Mouse (Mus musculus) common myeloid progenitor, adult 5-6 weeks (primary cell): ENCODE measurements around the gene Olfr1326-ps1. TPM values are rescaled to one million over a fixed set of nuclear protein-coding genes. Genes with fewer than 3 reads are reported as not detected.

Experiments used
- ATAC-seq: replicated peaks from 2 replicates; pipeline ENCODE4 v1.8.0; 2016; ENCODE audit warnings: low read depth, mild to moderate bottlenecking, moderate TSS enrichment, inconsistent platforms; ENCODE audit not compliant: poor library complexity, severe bottlenecking
- total RNA-seq: library from RNA; stranded (forward); fragments of 200-1000, 187-1606 nt; gene quantifications from 2 replicates; pipeline ENCODE4 v1.2.3, GENCODE M21; 2017

Gene Olfr1326-ps1
- total RNA-seq = not detected in 2 replicates

- no peak for ATAC-seq
Observed at GRCm38 (mm10) chrX:74574788-74575187, at the start of gene Olfr1326-ps1. Gene Olfr1326-ps1, minus strand, starts transcription at chrX:74574888.

- ATAC-seq = no peak
Observed at GRCm38 (mm10) chrX:74592379-74592778, 17.7 kb upstream of the Olfr1326-ps1 start, which contains the start of gene Olfr1325. Gene Olfr1325, plus strand, starts transcription at chrX:74592679.

Other genes with a start within 250 kb of the Olfr1326-ps1 start
- 0.92 and 1.2 TPM in 2 replicates for gene Plxna3, start 245.8 kb downstream of the Olfr1326-ps1 start, total RNA-seq
- 22.4 and 30.6 TPM in 2 replicates for gene Lage3, start 221.3 kb downstream of the Olfr1326-ps1 start, total RNA-seq
- gene Ubl4a, start 201.7 kb downstream of the Olfr1326-ps1 start, total RNA-seq = 15.4 and 17.2 TPM in 2 replicates
- 9.0 and 17.0 TPM in 2 replicates for gene Slc10a3, start 201.5 kb downstream of the Olfr1326-ps1 start, total RNA-seq
- gene Fam3a, start 181.6 kb downstream of the Olfr1326-ps1 start, total RNA-seq = 12.0 and 12.7 TPM in 2 replicates
- 28.0 and 61.3 TPM in 2 replicates for gene Ikbkg, start 181.6 kb downstream of the Olfr1326-ps1 start, total RNA-seq
- 51.4 and 63.2 TPM in 2 replicates for gene G6pdx, start 145.7 kb downstream of the Olfr1326-ps1 start, total RNA-seq
- not detected in 2 replicates for gene Gm6880, start 93.5 kb downstream of the Olfr1326-ps1 start, total RNA-seq
- not detected in 2 replicates for gene Olfr1325, start 17.8 kb upstream of the Olfr1326-ps1 start, total RNA-seq
- not detected in 2 replicates for gene Gm5640, start 70.7 kb upstream of the Olfr1326-ps1 start, total RNA-seq
- gene Gm6890, start 166.0 kb upstream of the Olfr1326-ps1 start, total RNA-seq = not detected in 2 replicates